Mouse (Mus musculus): ENCODE results near the gene H2-T3.
"Not testable (repeated sequence)": the region's sequence is repeated elsewhere in the genome, so short reads cannot be mapped to it uniquely, and the experiment has no call there.

Gene H2-T3

GRCm38 (mm10) chr17:36178938-36179337 is 11.1 kb downstream of the H2-T3 start:
- DNase-seq (ENCODE audit: low spot score in 2 of 2) = peak; percentile 52 to 60

- not testable (repeated sequence) for DNase-seq (ENCODE audit: low spot score in 2 of 2)
Measured at GRCm38 (mm10) chr17:36176132-36176531, 14.0 kb downstream of the H2-T3 start.

- no peak for DNase-seq (ENCODE audit: low spot score in 2 of 2)
Measured at GRCm38 (mm10) chr17:36170287-36170814, 19.7 kb downstream of the H2-T3 start.

- no peak for DNase-seq (ENCODE audit: low spot score in 2 of 2)
Measured at GRCm38 (mm10) chr17:36169753-36170152, 20.3 kb downstream of the H2-T3 start.

- not testable (repeated sequence) for DNase-seq (ENCODE audit: low spot score in 2 of 2)
Measured at GRCm38 (mm10) chr17:36169094-36169493, 21.0 kb downstream of the H2-T3 start.

GRCm38 (mm10) chr17:36168039-36168652 is 21.9 kb downstream of the H2-T3 start, which contains the start of gene Gm8909:
Gm8909 (minus strand) TSS chr17:36168537.
- DNase-seq (ENCODE audit: low spot score in 2 of 2) = peak in 1 of 2 experiments; percentile 12

- peak; percentile 18 to 35 for DNase-seq (ENCODE audit: low spot score in 2 of 2)
Measured at GRCm38 (mm10) chr17:36167306-36168038, 22.6 kb downstream of the H2-T3 start.

GRCm38 (mm10) chr17:36166901-36167300 is 23.2 kb downstream of the H2-T3 start:
- not testable (repeated sequence) for DNase-seq (ENCODE audit: low spot score in 2 of 2)

GRCm38 (mm10) chr17:36161129-36162051 is 28.7 kb downstream of the H2-T3 start:
- no peak for DNase-seq (ENCODE audit: low spot score in 2 of 2)

- not testable (repeated sequence) for DNase-seq (ENCODE audit: low spot score in 2 of 2)
Measured at GRCm38 (mm10) chr17:36158264-36158663, 31.8 kb downstream of the H2-T3 start.

GRCm38 (mm10) chr17:36157782-36158181 is 32.3 kb downstream of the H2-T3 start:
- peak in 1 of 2 experiments; percentile 39 for DNase-seq (ENCODE audit: low spot score in 2 of 2)

- no peak for DNase-seq (ENCODE audit: low spot score in 2 of 2)
Measured at GRCm38 (mm10) chr17:36154271-36155149, 35.6 kb downstream of the H2-T3 start.

- not testable (repeated sequence) for DNase-seq (ENCODE audit: low spot score in 2 of 2)
Measured at GRCm38 (mm10) chr17:36151200-36151599, 38.9 kb downstream of the H2-T3 start.

- not testable (repeated sequence) for DNase-seq (ENCODE audit: low spot score in 2 of 2)
Measured at GRCm38 (mm10) chr17:36148468-36148867, 41.6 kb downstream of the H2-T3 start.

GRCm38 (mm10) chr17:36146937-36147336 is 43.1 kb downstream of the H2-T3 start:
- not testable (repeated sequence) for DNase-seq (ENCODE audit: low spot score in 2 of 2)

- DNase-seq (ENCODE audit: low spot score in 2 of 2) = not testable (repeated sequence)
Measured at GRCm38 (mm10) chr17:36145861-36146156, 44.3 kb downstream of the H2-T3 start.

- peak; percentile 57 to 68 for DNase-seq (ENCODE audit: low spot score in 2 of 2)
Measured at GRCm38 (mm10) chr17:36145111-36145860, 44.8 kb downstream of the H2-T3 start.

- DNase-seq (ENCODE audit: low spot score in 2 of 2) = not testable (repeated sequence)
Measured at GRCm38 (mm10) chr17:36136299-36136848, 53.7 kb downstream of the H2-T3 start.

Measured in thymus, postnatal 10 days (tissue).